Mouse (Mus musculus) 3T3-L1 (cell line): Measurements from ENCODE around the gene Srp14.
A peak's percentile ranks its signal among the peaks of the same experiment; 100 is the strongest.

ENCODE experiments used
- DNase-seq: peaks from one replicate; pipeline ENCODE4 v3.0.0-alpha.2; 2015; ENCODE audit warnings: low read depth, low spot score

Srp14 gene

GRCm38 (mm10) chr2:118490241-118491091 lies 11.0 kb upstream of the Srp14 start:
- DNase-seq, result peak; percentile 66

- DNase-seq, result peak; percentile 61
These were observed 8.3 kb upstream of the Srp14 start for GRCm38 (mm10) chr2:118487806-118488205.

- peak; percentile 84 for DNase-seq
These were observed 7.4 kb upstream of the Srp14 start for GRCm38 (mm10) chr2:118486933-118487332.

- DNase-seq, result no peak
These were observed 5.9 kb upstream of the Srp14 start for GRCm38 (mm10) chr2:118485415-118485814.

GRCm38 (mm10) chr2:118484386-118484898 lies 4.9 kb upstream of the Srp14 start:
- no peak for DNase-seq

GRCm38 (mm10) chr2:118483032-118483431 lies 3.5 kb upstream of the Srp14 start:
- no peak for DNase-seq

- DNase-seq, result no peak
These were observed 1.4 kb upstream of the Srp14 start for GRCm38 (mm10) chr2:118480886-118481285.

GRCm38 (mm10) chr2:118478833-118479549 lies 520 bp downstream of the Srp14 start:
- DNase-seq, result no peak

GRCm38 (mm10) chr2:118468354-118468753 lies 11.2 kb downstream of the Srp14 start:
- DNase-seq, result no peak

- DNase-seq, result peak; percentile 66
These were observed 12.9 kb downstream of the Srp14 start for GRCm38 (mm10) chr2:118466601-118467000.

- DNase-seq, result no peak
These were observed 13.6 kb downstream of the Srp14 start for GRCm38 (mm10) chr2:118465894-118466293.

GRCm38 (mm10) chr2:118464450-118464849 lies 15.1 kb downstream of the Srp14 start:
- DNase-seq, result no peak

GRCm38 (mm10) chr2:118463480-118463879 lies 16.0 kb downstream of the Srp14 start:
- DNase-seq, result no peak

- DNase-seq, result no peak
These were observed 17.9 kb downstream of the Srp14 start for GRCm38 (mm10) chr2:118461480-118462165.

GRCm38 (mm10) chr2:118457463-118458261 lies 21.8 kb downstream of the Srp14 start:
- DNase-seq, result no peak

GRCm38 (mm10) chr2:118457029-118457428 lies 22.5 kb downstream of the Srp14 start:
- no peak for DNase-seq

- DNase-seq, result no peak
These were observed 28.5 kb downstream of the Srp14 start for GRCm38 (mm10) chr2:118451056-118451455.

- no peak for DNase-seq
These were observed 31.3 kb downstream of the Srp14 start for GRCm38 (mm10) chr2:118448181-118448580.

GRCm38 (mm10) chr2:118445696-118446674 lies 33.5 kb downstream of the Srp14 start:
- DNase-seq, result no peak

- DNase-seq, result no peak
These were observed 36.8 kb downstream of the Srp14 start for GRCm38 (mm10) chr2:118442723-118443122.
